ENCODE assay signal across 8 mouse cellular contexts in genomic region chr9:119401351-119401750, GRCm38 (mm10). TPM values are rescaled to one million over a fixed set of nuclear protein-coding genes. Genes with fewer than 3 reads are reported as not detected.
DNase-seq lines count a peak whose midpoint lies in the region; ATAC-seq lines count a peak whose summit lies in the region.

No protein-coding gene starts in this region.

- ATAC-seq in hindbrain, embryonic 14.5 days (ENCODE audit: low FRiP score), result no peak; the same call in 1 of the 2 replicates

- intact Hi-C loops in left cerebral cortex, postnatal 36 days (cut with DNase I), result no loop called here

- peaks cover 35% of the 10 kb centered on the region for H3K4me1 ChIP-seq in embryonic facial prominence, embryonic 10.5 days
- H3K4me1 ChIP-seq in hindbrain, embryonic 14.5 days (replicated peaks; ENCODE audit: control insufficient read depth, insufficient read depth, low read length), result peaks cover 31% of the 10 kb centered on the region

- DNase-seq in left cerebral cortex, adult 11 months (ENCODE audit: low spot score), result peak; percentile 38
- no peak for DNase-seq in left cerebral cortex, postnatal 36 days (ENCODE audit: low spot score in 2 of 2)
- DNase-seq in embryonic facial prominence, embryonic 10.5 days (ENCODE audit: low spot score), result no peak
- no peak for DNase-seq in hindbrain, embryonic 14.5 days (ENCODE audit: low spot score)
- peak; percentile 14 for DNase-seq in lung, postnatal 25 days (ENCODE audit: low spot score)
- no peak for DNase-seq in thymus, postnatal 4 days
- DNase-seq in gastrocnemius, adult 18-20 months (ENCODE audit: low spot score), result no peak
- DNase-seq in layer of hippocampus, adult 9-10 months (ENCODE audit: low spot score), result no peak

- H3K27me3 ChIP-seq in embryonic facial prominence, embryonic 10.5 days (replicated peaks; ENCODE audit: low read depth, poor library complexity, severe bottlenecking), result no peaks in the 10 kb centered on the region
- H3K27me3 ChIP-seq in hindbrain, embryonic 14.5 days (ENCODE audit: control insufficient read depth, insufficient read depth, low read length), result no peaks in the 10 kb centered on the region

- H3K4me3 ChIP-seq in embryonic facial prominence, embryonic 10.5 days, result peak overlapping the region; percentile 91
- peak overlapping the region; percentile 85 for H3K4me3 ChIP-seq in hindbrain, embryonic 14.5 days (replicated peaks; ENCODE audit: low read length)

- peak overlapping the region; percentile 100 for H3K9ac ChIP-seq in hindbrain, embryonic 14.5 days

- H3K27ac ChIP-seq in embryonic facial prominence, embryonic 10.5 days (replicated peaks), result peak overlapping the region; percentile 100
- peak overlapping the region; percentile 99 for H3K27ac ChIP-seq in hindbrain, embryonic 14.5 days

- peaks cover 19% of the 10 kb centered on the region for H3K36me3 ChIP-seq in embryonic facial prominence, embryonic 10.5 days (replicated peaks)
- no peaks in the 10 kb centered on the region for H3K36me3 ChIP-seq in hindbrain, embryonic 14.5 days (replicated peaks; ENCODE audit: control insufficient read depth, insufficient read depth)

- WGBS in embryonic facial prominence, embryonic 10.5 days, result 9% methylated on average over 7 of the region's 7 CpGs
- WGBS in hindbrain, embryonic 14.5 days, result 4% methylated on average over 7 of the region's 7 CpGs

- H3K4me2 ChIP-seq in hindbrain, embryonic 14.5 days (replicated peaks), result peak overlapping the region; percentile 91

- no peaks in the 10 kb centered on the region for H3K9me3 ChIP-seq in embryonic facial prominence, embryonic 10.5 days
- H3K9me3 ChIP-seq in hindbrain, embryonic 14.5 days (ENCODE audit: control insufficient read depth, low read length), result no peaks in the 10 kb centered on the region

RNA-seq across cellular contexts. Expression of gene Acvr2b, which starts 0.6 kb away (rescaled TPM):
- 10 to 100 TPM; 16.5 to 19.3 TPM for total RNA-seq in left cerebral cortex, postnatal 36 days (2021)
- polyA plus RNA-seq in embryonic facial prominence, embryonic 10.5 days (2016; fragmentation: Nextera tagmentation; extraction: Ambion mirVana), result 78.6 and 85.6 TPM in 2 replicates
- 45.4 and 49.3 TPM in 2 replicates for polyA plus RNA-seq in hindbrain, embryonic 14.5 days (2014; fragmentation: Nextera tagmentation; extraction: Ambion mirVana)
- total RNA-seq in gastrocnemius, adult 18-20 months (2021), result 10 to 100 TPM; 12.4 to 14.1 TPM

RNA-seq across cellular contexts. Expression of gene Slc22a14, which starts 36.0 kb away (rescaled TPM):
- total RNA-seq in left cerebral cortex, postnatal 36 days (2021), result not detected
- polyA plus RNA-seq in embryonic facial prominence, embryonic 10.5 days (2016; fragmentation: Nextera tagmentation; extraction: Ambion mirVana), result not detected in 2 replicates
- polyA plus RNA-seq in hindbrain, embryonic 14.5 days (2014; fragmentation: Nextera tagmentation; extraction: Ambion mirVana), result not detected in 2 replicates
- total RNA-seq in gastrocnemius, adult 18-20 months (2021), result not detected

RNA-seq across cellular contexts. Expression of gene Exog, which starts 43.4 kb away (rescaled TPM):
- total RNA-seq in left cerebral cortex, postnatal 36 days (2021), result 10 to 100 TPM; 24.1 to 24.7 TPM
- 44.2 and 45.3 TPM in 2 replicates for polyA plus RNA-seq in embryonic facial prominence, embryonic 10.5 days (2016; fragmentation: Nextera tagmentation; extraction: Ambion mirVana)
- polyA plus RNA-seq in hindbrain, embryonic 14.5 days (2014; fragmentation: Nextera tagmentation; extraction: Ambion mirVana), result 52.7 and 56.7 TPM in 2 replicates
- total RNA-seq in gastrocnemius, adult 18-20 months (2021), result 1 to 10 TPM; 1.6 TPM

RNA-seq across cellular contexts. Expression of gene Xylb, which starts 44.2 kb away (rescaled TPM):
- 1 to 10 TPM; 3.9 to 4.0 TPM for total RNA-seq in left cerebral cortex, postnatal 36 days (2021)
- polyA plus RNA-seq in embryonic facial prominence, embryonic 10.5 days (2016; fragmentation: Nextera tagmentation; extraction: Ambion mirVana), result 9.3 and 9.8 TPM in 2 replicates
- polyA plus RNA-seq in hindbrain, embryonic 14.5 days (2014; fragmentation: Nextera tagmentation; extraction: Ambion mirVana), result 3.8 and 4.8 TPM in 2 replicates
- total RNA-seq in gastrocnemius, adult 18-20 months (2021), result under 1 TPM; 0.09 to 0.38 TPM

Comparison
In these comparisons a context has a peak if more than half of its experiments do, and no peak if none do; other contexts are left out.
1. DNase-seq: peak in left cerebral cortex, adult 11 months (single experiment) and lung, postnatal 25 days (single experiment); none in left cerebral cortex, postnatal 36 days (0 of 2), embryonic facial prominence, embryonic 10.5 days (single experiment), hindbrain, embryonic 14.5 days (single experiment), thymus, postnatal 4 days (single experiment), gastrocnemius, adult 18-20 months (single experiment) and layer of hippocampus, adult 9-10 months (single experiment).
2. RNA of gene Exog, which starts 43.4 kb away (total RNA-seq): 24.1 to 24.7 TPM in left cerebral cortex, postnatal 36 days; 1.6 TPM in gastrocnemius, adult 18-20 months; every median in the first group is over 4 times any median in the second.